Mouse (Mus musculus): Measurements from ENCODE around the gene Zar1l. TPM values are rescaled to one million over a fixed set of nuclear protein-coding genes. Genes with fewer than 3 reads are reported as not detected.

Zar1l gene
- total RNA-seq (2012; rRNA removed) (not detected in 2 replicates), total RNA-seq (2014; rRNA removed) (not detected in 2 replicates), polyA plus RNA-seq (2012; ENCODE audit: insufficient read length, low read depth) (not detected in 2 replicates)

- Histone ChIP-seq H3K4me3 (replicated peaks in 1 of 3; ENCODE audit: low read depth in 2 of 3, low read length in 2 of 3, poor library complexity in 1 of 3) (no peak within 1 kb of the TSS), H3K36me3 (replicated peaks in 1 of 2; ENCODE audit: control insufficient read depth in 1 of 2, insufficient read depth in 1 of 2, low read length in 1 of 2) (no peaks in the 10 kb centered on the region), H3K27me3 (replicated peaks) (no peaks in the 10 kb centered on the region), H3K9me3 (replicated peaks; ENCODE audit: low read length) (peaks cover 3% of the 10 kb centered on the region), H3K9ac (ENCODE audit: insufficient read depth, low read depth) (no peak within 1 kb of the TSS), H3K4me1 (ENCODE audit: control insufficient read depth in 1 of 2, insufficient read depth in 2 of 2) (peaks cover 0 to 3% of the 10 kb centered on the region in 2 experiments; a peak in 1 of 4 replicates), H3K27ac (ENCODE audit: insufficient read depth, low read depth) (no peak within 1 kb of the TSS), H3K4me2 (ENCODE audit: insufficient read depth, low read depth, poor library complexity, severe bottlenecking) (no peak within 1 kb of the TSS), H3K79me2 (replicated peaks; ENCODE audit: control insufficient read depth, extremely low read depth, insufficient read depth, poor library complexity, severe bottlenecking) (no peaks in the 10 kb centered on the region; the same call in 1 of the 2 replicates)
- in situ Hi-C loops (cut with MboI; ENCODE audit: low pct_ligation_motif_present, low pct_unique_long_range_greater_than_20kb, low sequenced_read_pairs) (no loop called here), dilution Hi-C loops (cut with MboI; ENCODE audit: extremely low pct_ligation_motif_present, extremely low pct_unique_long_range_greater_than_20kb, low sequenced_read_pairs) (no loop called here)
- TF ChIP-seq HCFC1 (IDR thresholded peaks at IDR 0.05; ENCODE audit: low read depth, low read length) (no peak), CHD1 (IDR thresholded peaks at IDR 0.05; ENCODE audit: low read depth, low read length) (no peak), ETS1 (conservative IDR thresholded peaks at IDR 0.05; ENCODE audit: low read depth, low read length) (no peak), KAT2A (IDR thresholded peaks at IDR 0.05; ENCODE audit: insufficient replicate concordance, low read length) (no peak), MAX (IDR thresholded peaks at IDR 0.05; ENCODE audit: low read length) (no peak), MYC (IDR thresholded peaks at IDR 0.05; ENCODE audit: low read depth, low read length) (no peak), NRF1 (IDR thresholded peaks at IDR 0.05; ENCODE audit: low read depth, low read length) (no peak), TBP (conservative IDR thresholded peaks at IDR 0.05; ENCODE audit: low read depth, low read length) (no peak), CTCF (conservative IDR thresholded peaks at IDR 0.05 in 1 of 2, IDR thresholded peaks at IDR 0.05 in 1 of 2; ENCODE audit: low read depth in 2 of 2, low read length in 2 of 2) (no peak), USF2 (conservative IDR thresholded peaks at IDR 0.05; ENCODE audit: low read depth, low read length) (no peak), JUND (conservative IDR thresholded peaks at IDR 0.05; ENCODE audit: low read depth, low read length) (no peak), MAFK (IDR thresholded peaks at IDR 0.05; ENCODE audit: insufficient replicate concordance, low read length) (no peak), SIN3A (IDR thresholded peaks at IDR 0.05; ENCODE audit: low read length) (no peak), EP300 (IDR thresholded peaks at IDR 0.05; ENCODE audit: low read length) (no peak), MXI1 (IDR thresholded peaks at IDR 0.05; ENCODE audit: low read depth, low read length) (no peak), JUN (IDR thresholded peaks at IDR 0.05; ENCODE audit: insufficient read depth, low read depth, low read length) (no peak), ELF1 (IDR thresholded peaks at IDR 0.05; ENCODE audit: low read depth, low read length) (no peak), E2F4 (IDR thresholded peaks at IDR 0.05; ENCODE audit: insufficient replicate concordance, low read depth, low read length) (no peak), ZMIZ1 (IDR thresholded peaks at IDR 0.05; ENCODE audit: low read depth, low read length) (no peak)
- no peak for DNase-seq (ENCODE audit: extremely low read depth)
Observed at GRCm38 (mm10) chr5:150518064-150518463, at the start of gene Zar1l. Gene Zar1l (minus strand): TSS chr5:150518164.

- no peak for TF ChIP-seq CHD1 (IDR thresholded peaks at IDR 0.05; ENCODE audit: low read depth, low read length)
- no peak for TF ChIP-seq ZC3H11A (IDR thresholded peaks at IDR 0.05; ENCODE audit: low read depth, low read length)
- TF ChIP-seq SIN3A (IDR thresholded peaks at IDR 0.05; ENCODE audit: low read length): no peak
- TF ChIP-seq RAD21 (IDR thresholded peaks at IDR 0.05; ENCODE audit: low read depth, low read length): no peak
- TF ChIP-seq ELF1 (IDR thresholded peaks at IDR 0.05; ENCODE audit: low read depth, low read length): no peak
- no peak for TF ChIP-seq MEF2A (IDR thresholded peaks at IDR 0.05; ENCODE audit: borderline replicate concordance, low read depth, low read length)
- no peak for TF ChIP-seq MXI1 (IDR thresholded peaks at IDR 0.05; ENCODE audit: low read depth, low read length)
- TF ChIP-seq USF2 (conservative IDR thresholded peaks at IDR 0.05; ENCODE audit: low read depth, low read length): no peak
- no peak for TF ChIP-seq PAX5 (IDR thresholded peaks at IDR 0.05; ENCODE audit: low read length)
- TF ChIP-seq IRF4 (IDR thresholded peaks at IDR 0.05; ENCODE audit: low read depth, low read length): no peak
- TF ChIP-seq TBP (conservative IDR thresholded peaks at IDR 0.05; ENCODE audit: low read depth, low read length): no peak
- no peak for TF ChIP-seq MAX (IDR thresholded peaks at IDR 0.05; ENCODE audit: low read length)
- TF ChIP-seq UBTF (IDR thresholded peaks at IDR 0.05; ENCODE audit: low read depth, low read length): no peak
- TF ChIP-seq NELFE (IDR thresholded peaks at IDR 0.05; ENCODE audit: low read depth, low read length): no peak
- TF ChIP-seq ZNF384 (IDR thresholded peaks at IDR 0.05; ENCODE audit: low read depth, low read length): no peak
- Histone ChIP-seq H3K27me3 (replicated peaks) (no peaks in the 10 kb centered on the region), H3K79me2 (replicated peaks; ENCODE audit: control insufficient read depth, extremely low read depth, insufficient read depth, poor library complexity, severe bottlenecking) (no peaks in the 10 kb centered on the region; the same call in 1 of the 2 replicates), H3K4me1 (ENCODE audit: control insufficient read depth in 1 of 2, insufficient read depth in 2 of 2) (no peaks in the 10 kb centered on the region), H3K36me3 (replicated peaks in 1 of 2; ENCODE audit: control insufficient read depth in 1 of 2, insufficient read depth in 1 of 2, low read length in 1 of 2) (peaks cover 62 to 90% of the 10 kb centered on the region in 2 experiments), H3K9me3 (replicated peaks; ENCODE audit: low read length) (no peaks in the 10 kb centered on the region), H3K27ac (ENCODE audit: insufficient read depth, low read depth) (no peak overlapping the region), H3K9ac (ENCODE audit: insufficient read depth, low read depth) (no peak overlapping the region), H3K4me3 (replicated peaks in 1 of 3; ENCODE audit: low read depth in 2 of 3, low read length in 2 of 3, poor library complexity in 1 of 3) (no peak overlapping the region), H3K4me2 (ENCODE audit: insufficient read depth, low read depth, poor library complexity, severe bottlenecking) (no peak overlapping the region)
- in situ Hi-C loops (cut with MboI; ENCODE audit: low pct_ligation_motif_present, low pct_unique_long_range_greater_than_20kb, low sequenced_read_pairs) (no loop called here), dilution Hi-C loops (cut with MboI; ENCODE audit: extremely low pct_ligation_motif_present, extremely low pct_unique_long_range_greater_than_20kb, low sequenced_read_pairs) (no loop called here)
- DNase-seq (ENCODE audit: extremely low read depth): no peak
Observed at GRCm38 (mm10) chr5:150566971-150567370, 49.0 kb upstream of the Zar1l start.

Data from CH12.LX (cell line).